Mouse (Mus musculus) MEL (cell line): ENCODE results near the gene Adam1b. TPM values are rescaled to one million over a fixed set of nuclear protein-coding genes. Genes with fewer than 3 reads are reported as not detected.

ENCODE experiments used
- DNase-seq: peaks from one replicate; pipeline ENCODE4 v3.0.0; 2011; ENCODE audit warnings: low read depth, low spot score
- H3K27ac ChIP-seq: 2 replicates; pipeline ENCODE4 v1.5.1; 2012; ENCODE audit warnings: low read depth, mild to moderate bottlenecking, control low read depth, low read length, moderate library complexity; ENCODE audit not compliant: control insufficient read depth
- H3K27me3 ChIP-seq, 2 experiments: fragments of 150-350 bp in 1 of 2; sonication (generic) in 1 of 2; 2 replicates each; pipeline ENCODE4 v1.6.1; 2012; ENCODE audit warnings: low read length in 2 of 2, mild to moderate bottlenecking in 2 of 2, improper control_type of control experiment in 1 of 2, moderate library complexity in 1 of 2; ENCODE audit not compliant: insufficient read depth in 2 of 2, control insufficient read depth in 1 of 2
- H3K36me3 ChIP-seq, 2 experiments: 2 replicates each; pipeline ENCODE4 v1.6.1; 2012 to 2014; ENCODE audit warnings: low read length in 2 of 2, improper control_type of control experiment in 1 of 2, inconsistent platforms in 1 of 2, mild to moderate bottlenecking in 1 of 2; ENCODE audit not compliant: insufficient read depth in 2 of 2, control insufficient read depth in 1 of 2
- H3K4me1 ChIP-seq, 2 experiments: fragments of 150-350 bp in 1 of 2; sonication (generic) in 1 of 2; 2 replicates each; pipeline ENCODE4 v1.6.1; 2012; ENCODE audit warnings: low read length in 2 of 2, improper control_type of control experiment in 1 of 2, mild to moderate bottlenecking in 1 of 2; ENCODE audit not compliant: insufficient read depth in 2 of 2, control insufficient read depth in 1 of 2
- H3K4me3 ChIP-seq, 2 experiments: fragments of 150-350 bp in 1 of 2; sonication (generic) in 1 of 2; 2 replicates each; pipeline ENCODE4 v1.5.1; 2012; ENCODE audit warnings: low read depth in 2 of 2, low read length in 2 of 2, mild to moderate bottlenecking in 2 of 2, moderate library complexity in 2 of 2, control low read depth in 1 of 2, improper control_type of control experiment in 1 of 2; ENCODE audit not compliant: control insufficient read depth in 1 of 2, insufficient read depth in 1 of 2
- H3K79me2 ChIP-seq: 2 replicates; pipeline ENCODE4 v1.6.1; 2012; ENCODE audit warnings: mild to moderate bottlenecking, low read length, moderate library complexity; ENCODE audit not compliant: control insufficient read depth, poor library complexity, insufficient read depth
- H3K9ac ChIP-seq: 2 replicates; pipeline ENCODE4 v1.6.1; 2012; ENCODE audit warnings: low read depth, mild to moderate bottlenecking, control low read depth, low read length, moderate library complexity; ENCODE audit not compliant: control insufficient read depth, poor library complexity, severe bottlenecking
- H3K9me3 ChIP-seq: fragments of 150-350 bp; sonication (generic); replicated peaks from 2 replicates; pipeline ENCODE4 v1.6.1; 2012; ENCODE audit warnings: mild to moderate bottlenecking, low read length, improper control_type of control experiment, moderate library complexity; ENCODE audit not compliant: insufficient read depth
- CTCF ChIP-seq, 3 experiments: IDR thresholded peaks in 2 of 3; conservative IDR thresholded peaks in 1 of 3; 2 replicates each; pipeline ENCODE4 v1.5.1; 2011 to 2012; ENCODE audit warnings: low read length in 3 of 3, low read depth in 2 of 3, mild to moderate bottlenecking in 2 of 3, improper control_type of control experiment in 1 of 3, inconsistent platforms in 1 of 3, mixed read lengths in 1 of 3, moderate library complexity in 1 of 3; ENCODE audit not compliant: control insufficient read depth in 1 of 3, insufficient read depth in 1 of 3, poor library complexity in 1 of 3, severe bottlenecking in 1 of 3
- E2F4 ChIP-seq: IDR thresholded peaks from 2 replicates; pipeline ENCODE4 v1.6.1; 2011; ENCODE audit warnings: low read depth, low read length, improper control_type of control experiment, borderline replicate concordance
- ELF1 ChIP-seq: IDR thresholded peaks from 2 replicates; pipeline ENCODE4 v1.6.1; 2014; ENCODE audit warnings: low read depth, mild to moderate bottlenecking, inconsistent platforms, low read length, improper control_type of control experiment, moderate library complexity
- ETS1 ChIP-seq: IDR thresholded peaks from 2 replicates; pipeline ENCODE4 v1.6.1; 2012; ENCODE audit warnings: low read depth, mild to moderate bottlenecking, inconsistent platforms, low read length, improper control_type of control experiment, moderate library complexity
- HCFC1 ChIP-seq: IDR thresholded peaks from 2 replicates; pipeline ENCODE4 v1.6.1; 2012; ENCODE audit warnings: low read depth, mild to moderate bottlenecking, inconsistent platforms, low read length, improper control_type of control experiment, moderate library complexity
- KAT2A ChIP-seq: conservative IDR thresholded peaks from 2 replicates; pipeline ENCODE4 v1.6.1; 2012; ENCODE audit warnings: low read depth, low read length, improper control_type of control experiment, inconsistent platforms
- MXI1 ChIP-seq: IDR thresholded peaks from 2 replicates; pipeline ENCODE4 v1.6.1; 2011; ENCODE audit warnings: mild to moderate bottlenecking, low read depth, low read length, improper control_type of control experiment
- MYB ChIP-seq: IDR thresholded peaks from 2 replicates; pipeline ENCODE4 v1.6.1; 2011; ENCODE audit warnings: mild to moderate bottlenecking, low read depth, low read length, improper control_type of control experiment
- MYC ChIP-seq: IDR thresholded peaks from 2 replicates; pipeline ENCODE4 v1.6.1; 2011; ENCODE audit warnings: low read depth, mild to moderate bottlenecking, low read length, improper control_type of control experiment, moderate library complexity
- POLR2AphosphoS2 ChIP-seq: IDR thresholded peaks from 2 replicates; pipeline ENCODE4 v1.6.1; 2011; ENCODE audit warnings: low read length, improper control_type of control experiment
- SIN3A ChIP-seq: IDR thresholded peaks from 2 replicates; pipeline ENCODE4 v1.6.1; 2012; ENCODE audit warnings: low read length, improper control_type of control experiment, inconsistent platforms
- SMC3 ChIP-seq: IDR thresholded peaks from 2 replicates; pipeline ENCODE4 v1.6.1; 2011; ENCODE audit warnings: low read depth, low read length, improper control_type of control experiment
- TAL1 ChIP-seq: IDR thresholded peaks from 2 replicates; pipeline ENCODE4 v1.6.1; 2012; ENCODE audit warnings: mild to moderate bottlenecking, inconsistent platforms, low read length, moderate library complexity, mixed read lengths
- TCF12 ChIP-seq: IDR thresholded peaks from 2 replicates; pipeline ENCODE4 v1.6.1; 2014; ENCODE audit warnings: low read depth, mild to moderate bottlenecking, inconsistent platforms, low read length, improper control_type of control experiment, moderate library complexity
- UBTF ChIP-seq: IDR thresholded peaks from 2 replicates; pipeline ENCODE4 v1.6.1; 2012; ENCODE audit warnings: low read depth, mild to moderate bottlenecking, inconsistent platforms, low read length, improper control_type of control experiment, moderate library complexity, borderline replicate concordance; ENCODE audit not compliant: insufficient read depth
- USF1 ChIP-seq: IDR thresholded peaks from 2 replicates; pipeline ENCODE4 v1.6.1; 2014; ENCODE audit warnings: low read depth, mild to moderate bottlenecking, inconsistent platforms, low read length, improper control_type of control experiment, moderate library complexity
- ZNF384 ChIP-seq: IDR thresholded peaks from 2 replicates; pipeline ENCODE4 v1.6.1; 2012; ENCODE audit warnings: low read depth, mild to moderate bottlenecking, inconsistent platforms, low read length, improper control_type of control experiment
- polyA plus RNA-seq, 2 experiments: library from polyadenylated mRNA; stranded (reverse) in 1 of 2; unstranded in 1 of 2; fragments of >175 nt in 1 of 2; fragments of >200 nt in 1 of 2; gene quantifications; 2 replicates each; pipeline versions ENCODE4 v1.2.1 to v1.2.4; 2012; ENCODE audit warnings: low replicate concordance in 2 of 2, low read depth in 1 of 2; ENCODE audit not compliant: insufficient read length in 2 of 2, insufficient read depth in 1 of 2, missing spikeins in 1 of 2
- total RNA-seq: library from RNA; depleted of rRNA; stranded (reverse); fragments of 300-350 nt; gene quantifications from 2 replicates; pipeline ENCODE4 v1.2.3, GENCODE M21; 2012

Gene Adam1b
- total and polyA plus RNA-seq, 3 experiments: 0.06 TPM; not detected in 2

GRCm38 (mm10) chr5:121476040-121476439 lies 27.2 kb downstream of the Adam1b start (continued):
- TF ChIP-seq POLR2AphosphoS2 (no peak), ELF1 (no peak)

DNA sequence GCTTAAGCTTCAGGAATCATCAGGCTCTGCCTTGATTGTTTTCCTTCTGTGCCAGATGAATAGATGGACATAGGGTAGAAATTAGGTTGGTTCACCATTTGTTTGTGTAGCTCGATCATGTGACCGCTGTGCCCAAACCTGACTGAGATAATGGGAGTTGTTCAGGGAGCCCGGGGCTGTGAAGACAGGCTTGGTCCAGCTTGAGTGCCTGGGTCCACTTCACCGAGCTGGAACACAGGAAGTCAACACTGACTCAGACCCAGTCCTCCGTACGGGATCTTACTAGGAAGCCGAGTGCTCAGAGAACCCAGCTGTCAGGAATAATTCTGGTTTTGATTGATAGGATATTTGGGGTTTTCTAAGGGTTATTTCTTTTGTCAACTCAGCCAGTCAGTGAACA lies 28.6 kb downstream of the Adam1b start:
- H3K27me3 ChIP-seq: no peaks in the 10 kb centered on the region
- H3K9ac ChIP-seq: no peak overlapping the region
- H3K27ac ChIP-seq: no peak overlapping the region
- peaks cover 11 to 20% of the 10 kb centered on the region in 2 experiments for H3K4me1 ChIP-seq
- peaks cover 0 to 14% of the 10 kb centered on the region in 2 experiments; a peak in 2 of 4 replicates for H3K36me3 ChIP-seq
- H3K4me3 ChIP-seq: no peak overlapping the region
- H3K79me2 ChIP-seq: no peaks in the 10 kb centered on the region
- H3K9me3 ChIP-seq: no peaks in the 10 kb centered on the region
- TF ChIP-seq USF1 (0 out of 2 replicates have a peak, but pooled peaks have one; percentile 30), KAT2A (no peak), SMC3 (no peak), SIN3A (no peak)
- no peak for DNase-seq

- no peaks in the 10 kb centered on the region for H3K9me3 ChIP-seq
- no peak overlapping the region for H3K9ac ChIP-seq
- H3K27ac ChIP-seq: no peak overlapping the region
- no peaks in the 10 kb centered on the region for H3K27me3 ChIP-seq
- no peak overlapping the region for H3K4me3 ChIP-seq
- no peaks in the 10 kb centered on the region for H3K79me2 ChIP-seq
- no peak for DNase-seq
- peaks cover 11 to 20% of the 10 kb centered on the region in 2 experiments for H3K4me1 ChIP-seq
- TF ChIP-seq TAL1: no peak
- TF ChIP-seq TCF12: no peak
- no peak for TF ChIP-seq POLR2AphosphoS2
- no peak for TF ChIP-seq CTCF (IDR thresholded peaks at IDR 0.05 in 2 of 3, conservative IDR thresholded peaks at IDR 0.05 in 1 of 3; ENCODE audit: control insufficient read depth in 1 of 3, insufficient read depth in 1 of 3, low read depth in 2 of 3, low read length in 3 of 3, poor library complexity in 1 of 3, severe bottlenecking in 1 of 3)
- TF ChIP-seq MYC: no peak
- no peak for TF ChIP-seq HCFC1
- TF ChIP-seq, all 39 proteins: peak for 0
- peaks cover 0 to 14% of the 10 kb centered on the region in 2 experiments; a peak in 2 of 4 replicates for H3K36me3 ChIP-seq
Observed at GRCm38 (mm10) chr5:121472411-121472810, 30.8 kb downstream of the Adam1b start.

DNA sequence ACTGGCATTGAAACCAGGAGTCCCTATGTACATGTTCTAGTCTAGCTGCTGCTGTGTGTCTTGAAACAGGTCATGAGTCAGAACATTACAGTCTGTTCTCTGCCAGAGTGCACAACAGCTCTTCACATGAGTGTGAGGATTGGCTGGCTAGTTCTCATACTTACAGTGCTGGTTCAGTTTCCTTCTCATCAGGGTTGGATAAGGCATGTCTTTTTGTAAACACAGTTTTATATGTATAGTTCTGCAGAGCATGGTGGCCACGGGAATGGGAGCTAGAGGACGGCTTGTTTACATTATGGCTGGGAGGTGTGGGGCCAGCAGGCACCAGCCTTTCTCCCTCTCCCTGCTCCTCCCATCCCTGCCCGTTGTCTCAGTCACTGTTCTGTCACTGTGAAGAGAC lies 33.7 kb downstream of the Adam1b start:
- no peak for TF ChIP-seq ZNF384
- no peak for TF ChIP-seq ETS1
- TF ChIP-seq MYB: no peak
- TF ChIP-seq UBTF: no peak
- no peak for TF ChIP-seq MXI1
- TF ChIP-seq E2F4: no peak
- TF ChIP-seq, all 39 proteins: peak for 0
- Histone ChIP-seq H3K27me3 (no peaks in the 10 kb centered on the region), H3K27ac (no peak overlapping the region), H3K9me3 (no peaks in the 10 kb centered on the region), H3K4me3 (no peak overlapping the region), H3K79me2 (no peaks in the 10 kb centered on the region), H3K4me1 (peaks cover 0 to 10% of the 10 kb centered on the region in 2 experiments; a peak in 1 of 4 replicates), H3K36me3 (no peaks in the 10 kb centered on the region; a peak in 1 of 4 replicates), H3K9ac (no peak overlapping the region)
- DNase-seq: no peak
